Mouse (Mus musculus) G1E (cell line): ENCODE measurements around the gene Fundc1.

ENCODE experiments used
- CTCF ChIP-seq: IDR thresholded peaks from 2 replicates; pipeline ENCODE4 v1.5.1; 2012; ENCODE audit warnings: low read depth, low read length, inconsistent platforms, mixed read lengths
- POLR2AphosphoS5 ChIP-seq: IDR thresholded peaks from 2 replicates; pipeline ENCODE4 v1.6.1; 2012; ENCODE audit warnings: low read depth, low read length, inconsistent platforms; ENCODE audit not compliant: insufficient replicate concordance

DNA sequence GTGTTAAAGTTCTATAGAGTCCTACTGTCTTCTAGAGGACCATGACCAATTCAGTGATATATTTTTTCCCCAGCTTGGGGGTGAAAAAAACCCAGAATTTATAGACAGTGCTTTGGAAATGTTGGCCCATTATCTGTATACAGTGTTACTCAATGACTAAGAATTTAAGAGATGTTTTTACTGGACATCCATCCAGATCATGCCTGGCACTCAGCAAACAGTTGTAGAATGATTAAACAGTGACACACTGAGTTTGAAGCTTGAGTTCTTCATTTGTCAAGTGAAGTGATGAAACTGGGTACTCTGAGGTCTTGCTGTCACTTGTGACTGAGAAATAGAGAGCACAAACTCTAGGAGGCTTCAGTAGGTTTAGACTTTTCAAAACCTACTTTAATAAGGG, 21.2 kb upstream of the Fundc1 start:
- no peak for TF ChIP-seq CTCF
- TF ChIP-seq POLR2AphosphoS5, result no peak
